Mouse (Mus musculus) left cerebral cortex, postnatal 36 days (tissue): ENCODE data around the gene Gla. TPM values are rescaled to one million over a fixed set of nuclear protein-coding genes. Genes with fewer than 3 reads are reported as not detected.
"Not testable (repeated sequence)": the region's sequence is repeated elsewhere in the genome, so short reads cannot be mapped to it uniquely, and the experiment has no call there.

ENCODE experiments used
- DNase-seq, 2 experiments: peaks; one replicate each; pipeline ENCODE4 v3.0.0; 2021 to 2022; ENCODE audit warnings: low spot score in 2 of 2, mixed read lengths in 1 of 2
- intact Hi-C: fragments of 180-260 bp; cut with DNase I; formaldehyde crosslinking; loops from one replicate; pipeline ENCODE4 v1.15.1; 2025
- total RNA-seq, 2 experiments: library from RNA; stranded (reverse); gene quantifications; 2 replicates each; pipeline ENCODE4 v1.2.3; 2021

Gene Gla
- total RNA-seq, 2 experiments from 2014 or later = 11.0 TPM

GRCm38 (mm10) chrX:134541145-134541954 lies 59.6 kb downstream of the Gla start, which contains the start of gene Timm8a1:
TSS of gene Timm8a1 (minus strand) at chrX:134541865.
- peak; percentile 43 to 50 for DNase-seq
- intact Hi-C loops = no loop called here

- intact Hi-C loops = no loop called here
- DNase-seq = no peak
Measured at GRCm38 (mm10) chrX:134540414-134541135, 60.4 kb downstream of the Gla start.

- intact Hi-C loops, DNase-seq: not testable (repeated sequence)
Measured at GRCm38 (mm10) chrX:134539795-134540194, 61.1 kb downstream of the Gla start.

Other genes starting within 250 kb of the Gla start
- gene Drp2, start 196.6 kb downstream of the Gla start, total RNA-seq = 10 to 100 TPM; 53.0 to 66.3 TPM
- under 1 TPM in 1 of 2 experiments, not detected in 1; 0.45 TPM for gene Taf7l, start 124.6 kb downstream of the Gla start, total RNA-seq
- 10 to 100 TPM; 16.6 to 18.4 TPM for gene Timm8a1, start 59.3 kb downstream of the Gla start, total RNA-seq
- 1 to 10 TPM; 1.1 TPM for gene Btk, start 17.6 kb downstream of the Gla start, total RNA-seq
- 100 to 1,000 TPM; 102 to 120 TPM for gene Rpl36a, start 15.5 kb downstream of the Gla start, total RNA-seq
- gene Hnrnph2, start 54 bp upstream of the Gla start, total RNA-seq = 100 to 1,000 TPM; 154 to 156 TPM
- 10 to 100 TPM; 36.3 to 36.4 TPM for gene Armcx4, start 85.4 kb upstream of the Gla start, total RNA-seq
- gene Armcx1, start 116.8 kb upstream of the Gla start, total RNA-seq = 10 to 100 TPM; 60.3 to 74.8 TPM
- gene Armcx6, start 150.3 kb upstream of the Gla start, total RNA-seq = 1 to 10 TPM; 4.3 to 5.4 TPM
- 10 to 100 TPM; 69.0 to 80.1 TPM for gene Armcx3, start 155.5 kb upstream of the Gla start, total RNA-seq
- 10 to 100 TPM; 79.1 to 79.8 TPM for gene Armcx2, start 208.1 kb upstream of the Gla start, total RNA-seq